Mouse (Mus musculus) testis, adult 2 months (tissue): ENCODE results near the gene Slc8a3. TPM values are rescaled to one million over a fixed set of nuclear protein-coding genes. Genes with fewer than 3 reads are reported as not detected.

ENCODE experiments used
- H3K27ac ChIP-seq: fragments of 200-500 bp; 2 replicates; pipeline ENCODE4 v1.5.1; 2012; ENCODE audit warnings: low read depth, low read length; ENCODE audit not compliant: control insufficient read depth, insufficient read depth
- H3K27me3 ChIP-seq: fragments of 200-500 bp; 2 replicates; pipeline ENCODE4 v1.6.1; 2012; ENCODE audit warnings: mild to moderate bottlenecking, low read length, moderate library complexity; ENCODE audit not compliant: control insufficient read depth, insufficient read depth
- H3K36me3 ChIP-seq: fragments of 200-500 bp; 2 replicates; pipeline ENCODE4 v1.6.1; 2012; ENCODE audit warnings: mild to moderate bottlenecking, low read length; ENCODE audit not compliant: control insufficient read depth, insufficient read depth
- H3K4me1 ChIP-seq: fragments of 200-500 bp; 2 replicates; pipeline ENCODE4 v1.6.1; 2012; ENCODE audit warnings: low read length; ENCODE audit not compliant: control insufficient read depth, insufficient read depth
- H3K4me3 ChIP-seq: fragments of 200-500 bp; 2 replicates; pipeline ENCODE4 v1.5.1; 2012; ENCODE audit warnings: low read depth, mild to moderate bottlenecking, low read length, moderate library complexity, mixed read lengths; ENCODE audit not compliant: control insufficient read depth
- CTCF ChIP-seq: fragments of 200-500 bp; IDR thresholded peaks from 2 replicates; pipeline ENCODE4 v1.5.1; 2012; ENCODE audit warnings: low read depth, mild to moderate bottlenecking, inconsistent platforms, low read length, moderate library complexity; ENCODE audit not compliant: control insufficient read depth, insufficient read depth, insufficient replicate concordance
- POLR2A ChIP-seq: fragments of 200-500 bp; IDR thresholded peaks from 2 replicates; pipeline ENCODE4 v1.6.1; 2012; ENCODE audit warnings: low read depth, mild to moderate bottlenecking, inconsistent platforms, low read length, moderate library complexity; ENCODE audit not compliant: control insufficient read depth
- polyA plus RNA-seq: library from polyadenylated mRNA; depleted of rRNA; stranded (reverse); fragments of >200 nt; gene quantifications from 2 replicates; pipeline ENCODE4 v1.2.3, GENCODE M21; 2012

Slc8a3 gene
- polyA plus RNA-seq, 1 experiment: 0.07 TPM

- TF ChIP-seq CTCF (no peak), POLR2A (no peak)
- no peak overlapping the region for H3K27ac ChIP-seq
- H3K36me3 ChIP-seq: no peaks in the 10 kb centered on the region
- H3K27me3 ChIP-seq: no peaks in the 10 kb centered on the region
- H3K4me3 ChIP-seq: no peak overlapping the region
- no peaks in the 10 kb centered on the region for H3K4me1 ChIP-seq
Observed at GRCm38 (mm10) chr12:81237158-81237557, 95.8 kb downstream of the Slc8a3 start.

DNA sequence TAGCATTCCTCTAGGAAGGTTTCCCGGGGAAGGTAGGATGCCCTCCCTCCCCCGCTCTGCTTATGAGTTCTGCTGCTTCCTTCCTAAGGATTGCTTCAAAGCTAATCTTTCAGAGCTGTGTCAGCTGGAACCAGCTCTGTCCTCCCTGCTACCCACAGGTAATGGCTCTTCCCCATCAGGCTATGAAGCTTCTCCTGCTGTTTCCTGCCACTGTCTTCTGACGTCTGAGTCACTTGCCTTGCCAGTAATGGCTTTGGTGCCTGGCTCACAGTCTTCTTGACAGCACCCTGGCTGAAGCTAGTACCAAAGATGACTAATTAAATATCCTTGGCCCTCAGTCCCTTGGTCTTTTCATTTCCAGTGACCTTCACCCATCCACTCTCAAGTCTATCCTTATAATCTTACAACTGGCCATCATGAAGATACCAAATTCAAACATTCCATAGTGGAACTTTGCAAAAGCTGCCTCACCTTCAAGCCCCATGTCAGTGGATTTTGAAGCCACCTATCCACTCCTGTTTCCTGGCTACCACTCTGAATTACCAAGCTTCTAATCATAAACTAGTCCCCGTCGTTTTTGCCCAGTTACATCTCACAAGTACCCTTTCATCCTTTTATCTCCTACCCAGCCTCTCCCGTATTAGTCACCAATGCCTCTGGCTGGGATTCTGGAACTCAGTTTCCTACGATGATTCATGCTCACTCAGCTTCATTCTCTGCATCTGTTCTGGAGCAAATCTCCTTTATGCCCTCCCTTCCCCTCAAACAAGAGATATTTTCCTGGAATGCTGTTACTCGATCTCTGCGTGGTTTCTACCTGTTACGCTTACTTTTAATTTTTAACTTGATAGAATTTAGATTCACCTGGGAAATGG lies 97.3 kb downstream of the Slc8a3 start:
- no peaks in the 10 kb centered on the region for H3K27me3 ChIP-seq
- TF ChIP-seq POLR2A (no peak), CTCF (no peak)
- no peaks in the 10 kb centered on the region for H3K4me1 ChIP-seq
- H3K36me3 ChIP-seq: no peaks in the 10 kb centered on the region
- no peak overlapping the region for H3K4me3 ChIP-seq
- no peak overlapping the region for H3K27ac ChIP-seq

- H3K36me3 ChIP-seq: no peaks in the 10 kb centered on the region
- no peaks in the 10 kb centered on the region for H3K4me1 ChIP-seq
- no peak overlapping the region for H3K27ac ChIP-seq
- TF ChIP-seq POLR2A (no peak), CTCF (no peak)
- H3K27me3 ChIP-seq: no peaks in the 10 kb centered on the region
- H3K4me3 ChIP-seq: no peak overlapping the region
Observed at GRCm38 (mm10) chr12:81233746-81234380, 99.1 kb downstream of the Slc8a3 start.

GRCm38 (mm10) chr12:81227767-81228460 lies 105.1 kb downstream of the Slc8a3 start:
- Histone ChIP-seq H3K4me1 (no peaks in the 10 kb centered on the region), H3K27ac (no peak overlapping the region), H3K27me3 (no peaks in the 10 kb centered on the region), H3K36me3 (no peaks in the 10 kb centered on the region), H3K4me3 (no peak overlapping the region)
- TF ChIP-seq CTCF (no peak), POLR2A (no peak)

DNA sequence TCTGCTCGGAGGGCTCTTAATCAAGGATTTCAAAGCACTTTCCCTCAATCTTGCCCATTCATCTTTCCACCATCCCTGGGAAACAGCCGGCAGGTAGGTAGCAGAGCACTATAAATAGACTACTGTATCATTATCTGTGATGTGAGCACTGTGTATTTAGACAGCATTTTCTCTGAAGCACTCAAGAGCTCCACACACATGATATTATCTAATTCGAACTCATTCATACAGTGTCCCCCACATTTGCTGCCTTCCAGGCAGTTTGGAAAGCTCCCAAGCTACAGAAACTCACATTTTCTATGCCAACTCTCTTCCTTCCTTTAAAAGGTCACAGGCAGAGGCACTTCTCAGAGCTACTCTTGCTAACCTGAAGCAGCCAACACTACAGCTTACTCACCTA lies 106.4 kb downstream of the Slc8a3 start:
- TF ChIP-seq POLR2A (no peak), CTCF (no peak)
- Histone ChIP-seq H3K36me3 (no peaks in the 10 kb centered on the region), H3K4me3 (no peak overlapping the region), H3K27me3 (no peaks in the 10 kb centered on the region), H3K4me1 (no peaks in the 10 kb centered on the region), H3K27ac (no peak overlapping the region)

DNA sequence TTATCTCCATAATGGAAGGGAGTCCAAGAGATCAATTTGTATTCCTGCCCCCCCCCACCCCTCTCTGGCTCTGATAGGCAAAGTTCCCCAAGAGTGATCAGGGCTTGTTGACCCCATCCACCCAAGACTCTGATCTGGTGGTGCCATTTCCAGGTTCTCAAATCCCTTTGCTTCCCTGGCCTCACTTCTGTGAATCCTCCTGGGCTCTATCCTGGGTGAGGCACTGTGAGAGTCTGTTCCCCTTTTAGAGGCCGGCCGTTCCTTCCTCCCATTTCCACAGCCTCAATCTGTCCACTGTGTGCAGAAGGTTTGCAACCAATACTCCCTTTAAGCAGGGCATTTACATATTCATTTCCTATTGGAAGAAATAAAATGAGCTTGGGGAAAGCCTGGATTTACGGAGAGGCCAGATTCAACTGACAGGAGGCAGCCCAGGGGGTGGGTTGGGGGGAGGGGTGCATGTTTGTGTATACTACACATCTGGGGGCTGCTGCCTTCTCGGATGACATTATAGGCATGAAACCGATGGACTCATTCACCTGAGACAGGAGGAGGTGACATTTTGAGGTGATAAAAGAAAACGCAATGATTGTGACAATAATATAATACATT lies 106.9 kb downstream of the Slc8a3 start:
- H3K36me3 ChIP-seq: no peaks in the 10 kb centered on the region
- H3K27me3 ChIP-seq: no peaks in the 10 kb centered on the region
- no peak for TF ChIP-seq POLR2A
- TF ChIP-seq CTCF: no peak
- no peak overlapping the region for H3K4me3 ChIP-seq
- H3K27ac ChIP-seq: no peak overlapping the region
- H3K4me1 ChIP-seq: no peaks in the 10 kb centered on the region

DNA sequence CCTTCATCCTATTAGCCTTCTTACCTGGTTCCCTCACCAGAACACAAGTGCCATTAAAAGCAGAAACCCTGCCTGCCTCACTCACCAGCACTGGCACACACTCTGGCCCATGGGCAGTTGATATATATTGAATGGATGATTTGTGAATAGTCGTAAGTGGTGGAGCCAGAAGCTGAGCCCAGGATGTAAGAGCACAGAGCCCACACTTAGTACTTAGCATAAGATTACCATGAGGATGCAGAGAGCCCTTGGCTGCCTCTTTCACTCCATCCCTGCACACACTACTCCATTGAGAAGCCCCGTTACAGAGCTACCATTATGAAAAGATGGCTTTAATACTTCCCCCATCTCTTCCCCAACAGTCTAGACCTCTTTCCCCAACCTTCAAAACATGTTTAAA lies 108.1 kb downstream of the Slc8a3 start:
- Histone ChIP-seq H3K27ac (no peak overlapping the region), H3K36me3 (no peaks in the 10 kb centered on the region), H3K4me1 (no peaks in the 10 kb centered on the region), H3K27me3 (no peaks in the 10 kb centered on the region), H3K4me3 (no peak overlapping the region)
- TF ChIP-seq POLR2A (no peak), CTCF (no peak)
